Mouse (Mus musculus): ENCODE measurements around the gene Tnik.

Tnik gene

GRCm38 (mm10) chr3:28265183-28265582, 2.2 kb downstream of the Tnik start:
- no peak for DNase-seq

DNA sequence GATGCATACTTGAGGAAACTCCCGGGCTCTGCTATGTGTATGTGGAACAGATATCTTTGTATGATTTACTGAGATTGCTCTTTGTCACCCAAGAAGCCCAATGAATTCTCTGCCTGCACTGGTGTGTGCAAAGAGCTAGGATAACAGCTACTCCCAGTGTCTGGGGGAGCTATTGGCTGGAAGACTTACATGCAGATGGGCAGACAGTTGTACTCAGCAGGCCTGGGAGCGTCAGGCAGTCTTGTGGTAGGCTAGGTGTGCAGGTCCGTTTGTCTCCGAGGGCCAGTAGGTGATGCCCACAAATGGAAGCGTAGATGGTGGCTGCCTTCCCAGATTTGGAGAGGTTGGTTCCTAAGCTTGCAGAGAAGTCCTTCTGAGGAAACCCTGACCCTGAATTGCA, 2.6 kb downstream of the Tnik start:
- no peak for DNase-seq

GRCm38 (mm10) chr3:28267211-28267610, 4.2 kb downstream of the Tnik start:
- DNase-seq, result no peak

- DNase-seq, result no peak
Measured at GRCm38 (mm10) chr3:28269716-28270115, 6.7 kb downstream of the Tnik start.

GRCm38 (mm10) chr3:28271884-28272283, 8.9 kb downstream of the Tnik start:
- no peak for DNase-seq

- no peak for DNase-seq
Measured at GRCm38 (mm10) chr3:28274763-28275162, 11.7 kb downstream of the Tnik start.

DNA sequence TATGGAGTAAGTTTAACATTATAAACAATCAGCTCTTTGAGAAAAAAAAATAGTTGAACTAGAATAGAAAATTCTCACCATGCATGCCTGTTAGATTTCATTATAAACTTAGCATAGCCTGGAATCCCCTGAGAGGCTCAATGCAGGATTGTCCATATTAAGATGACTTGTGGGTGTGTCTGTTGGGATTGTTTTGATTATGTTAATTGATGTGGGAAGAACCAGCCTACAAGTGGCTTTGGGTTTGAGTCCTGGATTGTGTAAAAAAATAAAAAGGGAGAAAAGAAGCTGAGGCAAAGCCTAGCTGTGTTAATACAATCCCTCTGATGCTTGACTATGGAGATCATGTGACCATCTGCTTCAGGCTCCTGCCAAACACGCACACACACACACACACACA, 26.7 kb downstream of the Tnik start:
- no peak for DNase-seq

- no peak for DNase-seq
Measured at GRCm38 (mm10) chr3:28301378-28301777, 38.4 kb downstream of the Tnik start.

DNA sequence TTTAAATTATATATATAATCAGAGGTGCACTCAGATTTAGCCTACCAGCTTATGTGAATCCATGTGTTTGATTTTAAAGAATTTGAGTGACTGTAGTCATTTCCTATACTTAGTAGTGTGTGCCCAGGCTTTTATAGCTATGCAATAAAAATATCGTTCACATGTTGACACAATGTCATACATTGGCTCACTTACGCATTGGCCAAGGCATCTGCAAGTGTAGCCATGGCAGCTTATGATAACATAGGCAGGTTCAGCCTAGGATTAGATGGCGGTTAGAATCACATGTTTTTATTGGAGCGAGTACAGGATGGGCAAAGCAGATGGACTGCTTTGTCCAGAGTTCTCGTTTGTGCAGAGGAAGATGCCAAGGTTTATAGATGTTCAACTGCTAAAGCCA, 40.9 kb downstream of the Tnik start:
- DNase-seq, result no peak

GRCm38 (mm10) chr3:28306852-28307251, 43.8 kb downstream of the Tnik start:
- no peak for DNase-seq

DNA sequence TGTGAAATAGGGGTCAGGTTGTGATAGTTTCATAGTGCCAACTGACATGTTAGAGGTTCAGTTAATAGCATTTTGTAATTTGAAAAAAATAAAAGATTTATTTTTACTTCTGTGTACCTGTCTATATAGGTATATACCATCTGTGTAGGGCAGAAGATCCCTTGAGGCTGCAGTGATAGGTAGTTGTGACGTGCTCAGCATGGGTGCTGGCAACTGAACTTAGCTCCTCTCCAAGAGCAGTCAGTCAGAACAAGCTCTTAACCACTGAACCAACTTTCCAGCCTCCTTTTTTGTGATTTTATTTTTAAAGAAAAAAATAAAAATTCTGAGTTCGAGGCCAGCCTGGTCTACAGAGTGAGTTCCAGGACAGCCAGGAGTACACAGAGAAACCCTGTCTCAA, 51.4 kb downstream of the Tnik start:
- DNase-seq, result no peak

- no peak for DNase-seq
Measured at GRCm38 (mm10) chr3:28317339-28317738, 54.3 kb downstream of the Tnik start.

GRCm38 (mm10) chr3:28321635-28322034, 58.6 kb downstream of the Tnik start:
- no peak for DNase-seq

DNA sequence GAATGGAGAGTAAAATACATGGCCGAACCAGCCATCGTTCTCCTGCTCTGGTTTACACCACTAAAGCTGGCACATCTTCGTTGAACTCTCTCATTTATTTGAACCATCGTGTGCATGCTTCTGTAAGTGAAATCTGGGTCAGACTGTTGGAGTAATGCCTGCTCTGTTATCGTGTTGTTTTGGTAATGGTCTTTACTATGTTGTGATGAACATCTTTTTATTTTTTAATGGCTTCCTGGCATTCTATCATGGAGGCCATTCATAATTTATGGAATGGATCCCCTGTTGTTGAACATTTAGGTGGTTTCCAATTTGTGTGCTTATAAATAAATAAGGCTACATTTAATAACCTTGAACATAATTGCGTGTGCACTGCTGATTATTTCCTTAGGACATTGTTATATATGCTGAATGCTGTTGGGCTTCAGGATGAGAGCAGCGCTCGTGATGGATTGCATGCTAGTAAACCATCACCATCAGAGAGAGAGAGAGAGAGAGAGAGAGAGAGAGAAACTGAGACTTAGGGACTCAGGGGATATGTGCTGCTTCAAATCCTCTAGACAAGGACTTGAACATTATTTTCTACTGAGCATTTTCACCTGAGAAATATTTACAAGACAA, 62.7 kb downstream of the Tnik start:
- DNase-seq, result no peak

- DNase-seq, result no peak
Measured at GRCm38 (mm10) chr3:28332316-28332715, 69.3 kb downstream of the Tnik start.

- DNase-seq, result peak; percentile 3
Measured at GRCm38 (mm10) chr3:28333869-28334268, 70.9 kb downstream of the Tnik start.

DNA sequence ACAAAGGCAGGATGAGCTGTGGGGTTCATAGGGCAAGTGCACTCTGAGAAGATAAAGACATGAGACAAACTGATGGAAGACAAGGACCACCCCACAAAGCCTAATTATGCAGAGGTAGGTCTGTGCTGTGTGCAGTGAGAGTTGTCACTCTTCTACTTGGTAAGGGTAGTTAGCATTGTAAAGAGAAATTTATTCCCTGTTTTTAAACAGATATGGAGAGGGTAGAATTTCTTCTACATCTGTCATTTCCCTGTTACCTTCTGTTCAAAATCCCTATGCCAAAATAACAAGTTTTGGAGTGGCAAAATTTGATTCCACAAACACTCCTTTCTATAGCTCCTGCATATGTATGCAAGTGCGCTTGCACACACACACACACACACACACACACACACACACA, 71.5 kb downstream of the Tnik start:
- no peak for DNase-seq

GRCm38 (mm10) chr3:28340071-28340470, 77.1 kb downstream of the Tnik start:
- DNase-seq, result no peak

GRCm38 (mm10) chr3:28343204-28343603, 80.2 kb downstream of the Tnik start:
- no peak for DNase-seq

DNA sequence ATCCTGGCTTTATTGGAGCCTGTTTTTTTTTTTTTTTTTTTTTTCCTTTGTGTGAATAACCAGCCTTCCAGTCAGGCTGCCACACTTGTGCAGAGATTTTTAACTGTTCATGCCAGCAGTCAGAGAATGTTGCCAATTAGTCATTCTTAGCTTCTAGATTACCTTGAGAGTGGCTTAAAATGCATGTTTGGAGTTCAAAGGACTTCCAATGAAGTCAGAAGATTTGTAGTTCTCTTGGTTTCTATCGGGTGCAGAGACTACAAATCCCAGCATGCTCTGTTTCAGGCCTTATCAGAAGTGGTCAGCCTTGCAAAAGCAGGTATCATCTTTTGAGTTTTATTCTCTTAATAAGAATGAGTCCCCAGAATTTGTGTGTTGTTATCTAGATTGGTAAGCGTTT, 80.6 kb downstream of the Tnik start:
- DNase-seq, result no peak

DNA sequence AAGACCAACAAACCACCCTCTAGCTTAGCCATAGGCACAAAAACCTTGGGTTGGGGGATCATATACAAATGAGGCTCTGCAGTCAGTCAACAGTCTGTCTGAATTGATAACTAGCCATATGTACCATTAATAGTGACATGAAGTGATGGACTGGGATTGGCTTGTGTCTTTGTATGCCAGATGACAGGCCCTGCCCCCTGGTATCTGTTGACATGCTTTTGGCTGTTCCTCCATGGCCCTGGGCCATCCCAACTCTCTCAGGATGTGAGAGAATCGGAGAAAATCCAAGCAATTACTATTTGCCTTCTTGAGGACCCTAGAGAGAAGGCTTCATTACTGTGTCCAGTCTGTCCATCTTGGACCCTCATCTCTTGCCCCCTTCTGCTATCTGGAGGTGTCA, 82.4 kb downstream of the Tnik start:
- DNase-seq, result no peak

GRCm38 (mm10) chr3:28345961-28346360, 82.9 kb downstream of the Tnik start:
- no peak for DNase-seq

GRCm38 (mm10) chr3:28346476-28346875, 83.5 kb downstream of the Tnik start:
- no peak for DNase-seq

DNA sequence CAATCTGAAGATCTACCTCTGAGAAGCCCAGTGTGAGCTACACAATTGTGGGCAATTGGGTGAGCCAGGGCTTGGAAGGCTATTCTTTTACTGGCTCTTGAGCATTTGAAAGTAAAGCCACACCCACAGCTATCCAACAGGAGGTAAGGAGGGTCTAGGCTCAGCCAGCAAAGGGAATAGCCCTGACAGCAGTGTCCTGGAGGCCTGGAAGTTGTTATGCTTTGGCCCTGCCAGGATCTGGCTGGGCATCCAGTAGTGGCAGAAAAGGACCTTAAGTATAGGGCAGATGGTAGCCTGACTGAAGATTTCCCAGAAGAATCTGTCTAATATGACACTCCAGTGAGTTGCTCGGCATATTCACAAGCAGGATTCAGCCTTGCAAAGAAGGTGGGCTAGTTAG, 85.7 kb downstream of the Tnik start:
- DNase-seq, result no peak

DNA sequence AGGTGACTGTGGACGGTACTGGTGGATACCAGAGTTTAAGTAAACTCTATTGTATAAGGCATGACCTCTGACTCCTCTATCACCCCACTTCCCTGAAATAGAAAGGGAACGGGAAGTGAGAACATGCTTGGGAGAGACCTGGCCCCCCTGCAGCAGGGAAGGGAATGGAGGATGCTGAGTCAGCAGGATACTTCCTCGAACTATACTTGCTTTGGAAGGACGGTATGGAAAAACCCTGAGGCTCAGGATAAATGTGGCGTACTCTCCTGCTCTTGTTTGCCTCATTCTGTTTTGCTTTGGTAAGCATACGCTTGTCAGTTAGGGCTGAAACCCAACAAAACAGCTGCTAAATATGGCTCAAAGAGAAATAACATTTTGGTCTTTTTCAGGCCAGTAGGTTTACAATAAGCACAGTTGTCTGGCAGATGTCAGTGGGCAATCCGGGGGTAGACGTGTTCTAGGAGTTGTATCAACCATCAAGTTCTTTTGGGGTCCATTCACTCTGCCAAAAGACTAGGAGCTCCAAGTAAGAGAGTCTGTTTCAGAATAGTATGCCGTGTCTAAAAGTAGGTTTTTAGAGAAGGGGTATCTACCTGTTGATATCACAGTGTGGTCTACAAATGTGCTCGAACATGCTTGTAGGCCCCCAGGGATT, 87.3 kb downstream of the Tnik start:
- no peak for DNase-seq
